Mouse (Mus musculus): Measurements from ENCODE around the gene Cacng1.

GRCm38 (mm10) chr11:107748243-107749035 lies 32.1 kb upstream of the Cacng1 start:
- TF ChIP-seq ZNF384 (IDR thresholded peaks at IDR 0.05; ENCODE audit: low read depth, low read length) (no peak), MAFK (IDR thresholded peaks at IDR 0.05; ENCODE audit: insufficient read depth, low read depth, low read length) (no peak)

All from ES-E14 (cell line).